Mouse (Mus musculus) erythroblast, embryonic 14.5 days (primary cell): ENCODE results near the gene Wdfy2.

Experiments
- GATA1 ChIP-seq: IDR thresholded peaks from 2 replicates; pipeline ENCODE4 v1.6.1; 2012; ENCODE audit warnings: low read length, inconsistent platforms, mixed read lengths
- TAL1 ChIP-seq: IDR thresholded peaks from 3 replicates; pipeline ENCODE4 v1.6.1; 2012; ENCODE audit warnings: low read length, inconsistent platforms, mixed read lengths

GRCm38 (mm10) chr14:62907888-62908287 is 70.4 kb downstream of the Wdfy2 start:
- no peak for TF ChIP-seq GATA1
- no peak for TF ChIP-seq TAL1
